Mouse (Mus musculus): ENCODE results near the gene Serpinb1b.

Gene Serpinb1b

GRCm38 (mm10) chr13:33095575-33095974, 17.2 kb downstream of the Serpinb1b start:
- DNase-seq, result no peak

GRCm38 (mm10) chr13:33105626-33106025, 27.3 kb downstream of the Serpinb1b start:
- DNase-seq, result no peak

DNA sequence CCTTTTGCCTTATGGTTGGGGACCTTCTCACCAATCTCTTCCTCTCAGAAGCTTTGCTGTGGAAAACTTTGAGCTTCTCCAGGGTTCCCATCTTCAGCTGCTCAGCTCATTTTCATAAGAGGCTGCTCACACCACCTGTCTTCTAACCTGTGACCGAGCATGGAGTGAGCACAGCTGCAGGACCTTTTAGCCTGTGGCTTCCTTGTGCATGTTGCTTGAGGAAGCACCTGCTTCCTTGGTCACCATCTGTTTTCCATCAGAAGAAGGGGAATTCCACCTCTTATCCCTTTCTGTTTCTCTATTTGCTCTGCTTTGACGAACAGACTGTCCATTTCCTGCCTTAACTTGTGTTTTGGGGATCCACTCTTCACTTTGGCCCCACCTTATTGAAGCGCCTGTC, 34.7 kb downstream of the Serpinb1b start:
- no peak for DNase-seq

DNA sequence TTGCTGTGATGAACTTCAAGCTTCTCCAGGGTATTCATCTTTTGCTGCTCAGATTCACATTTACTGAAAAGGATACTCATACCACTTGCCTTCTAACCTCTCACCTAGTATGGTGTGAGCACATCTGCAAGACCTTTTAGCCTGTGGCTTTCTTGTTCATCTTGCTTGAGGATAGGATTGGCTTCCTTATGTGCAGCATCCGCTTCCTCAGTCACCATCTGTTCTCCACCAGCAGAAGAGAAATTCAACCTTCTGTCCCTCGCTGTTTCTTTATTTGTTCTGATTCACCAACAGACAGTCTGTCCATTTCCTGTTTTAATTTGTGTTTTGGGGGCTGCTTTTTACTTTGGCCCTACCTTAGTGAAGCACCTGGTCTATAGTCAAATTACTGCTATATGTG, 59.3 kb downstream of the Serpinb1b start:
- no peak for DNase-seq

GRCm38 (mm10) chr13:33141435-33141834, 63.1 kb downstream of the Serpinb1b start:
- no peak for DNase-seq
